Mouse (Mus musculus) urinary bladder, postnatal 14 days (tissue): ENCODE measurements around the gene Prpf18.
"Not testable (repeated sequence)": the region's sequence is repeated elsewhere in the genome, so short reads cannot be mapped to it uniquely, and the experiment has no call there.

Experiments used
- DNase-seq: peaks from one replicate; pipeline ENCODE4 v3.0.0; 2021; ENCODE audit warnings: low spot score

Prpf18 gene

GRCm38 (mm10) chr2:4651500-4652285, at the start of gene Prpf18:
Gene Prpf18, minus strand, starts transcription at chr2:4652113.
- DNase-seq: peak; percentile 89

- DNase-seq: no peak
Measured at GRCm38 (mm10) chr2:4679886-4680285, 28.0 kb upstream of the Prpf18 start.

GRCm38 (mm10) chr2:4671636-4672035, 19.7 kb upstream of the Prpf18 start:
- DNase-seq: no peak

GRCm38 (mm10) chr2:4669701-4670100, 17.8 kb upstream of the Prpf18 start:
- no peak for DNase-seq

- DNase-seq: no peak
Measured at GRCm38 (mm10) chr2:4668626-4669025, 16.7 kb upstream of the Prpf18 start.

- DNase-seq: no peak
Measured at GRCm38 (mm10) chr2:4660677-4661076, 8.8 kb upstream of the Prpf18 start.

GRCm38 (mm10) chr2:4649646-4650045, 2.3 kb downstream of the Prpf18 start:
- no peak for DNase-seq

GRCm38 (mm10) chr2:4648094-4648493, 3.8 kb downstream of the Prpf18 start:
- no peak for DNase-seq

- DNase-seq: no peak
Measured at GRCm38 (mm10) chr2:4645066-4645465, 6.8 kb downstream of the Prpf18 start.

GRCm38 (mm10) chr2:4638189-4638588, 13.7 kb downstream of the Prpf18 start:
- no peak for DNase-seq

GRCm38 (mm10) chr2:4636656-4637055, 15.3 kb downstream of the Prpf18 start:
- DNase-seq: no peak

GRCm38 (mm10) chr2:4635804-4636203, 16.1 kb downstream of the Prpf18 start:
- DNase-seq: no peak

GRCm38 (mm10) chr2:4630197-4630835, 21.6 kb downstream of the Prpf18 start:
- DNase-seq: no peak

GRCm38 (mm10) chr2:4629470-4629869, 22.4 kb downstream of the Prpf18 start:
- no peak for DNase-seq

- DNase-seq: no peak
Measured at GRCm38 (mm10) chr2:4628920-4629319, 23.0 kb downstream of the Prpf18 start.

- DNase-seq: no peak
Measured at GRCm38 (mm10) chr2:4626911-4627310, 25.0 kb downstream of the Prpf18 start.

- no peak for DNase-seq
Measured at GRCm38 (mm10) chr2:4621471-4621985, 30.4 kb downstream of the Prpf18 start.

- peak; percentile 21 for DNase-seq
Measured at GRCm38 (mm10) chr2:4620640-4621401, 31.1 kb downstream of the Prpf18 start.

GRCm38 (mm10) chr2:4619893-4620593, 31.9 kb downstream of the Prpf18 start:
- no peak for DNase-seq

GRCm38 (mm10) chr2:4619126-4619525, 32.8 kb downstream of the Prpf18 start:
- not testable (repeated sequence) for DNase-seq

- DNase-seq: no peak
Measured at GRCm38 (mm10) chr2:4616995-4617394, 34.9 kb downstream of the Prpf18 start.

GRCm38 (mm10) chr2:4615014-4615546, 36.8 kb downstream of the Prpf18 start:
- DNase-seq: no peak
